Mouse (Mus musculus) midbrain, postnatal 0 days (tissue): ENCODE measurements around the gene Ccdc9b. TPM values are rescaled to one million over a fixed set of nuclear protein-coding genes. Genes with fewer than 3 reads are reported as not detected.
A peak's percentile ranks its signal among the peaks of the same experiment; 100 is the strongest.

Experiments
- ATAC-seq: fragments of 200-750 bp; cut with Nextera tagmentation; 2 replicates; pipeline ENCODE4 v1.8.0; 2017; ENCODE audit warnings: moderate number of reproducible peaks, mild to moderate bottlenecking, moderate TSS enrichment, moderate library complexity; ENCODE audit not compliant: low FRiP score
- DNase-seq: peaks from one replicate; pipeline ENCODE4 v3.0.0-alpha.2; 2015; ENCODE audit warnings: low spot score
- H3K27ac ChIP-seq: fragments of 300-500 bp; sonication (generic); 2 replicates; pipeline ENCODE4 v1.5.1; 2014; ENCODE audit warnings: low read depth, mild to moderate bottlenecking, low read length, mixed read lengths
- H3K27me3 ChIP-seq: fragments of 300-500 bp; sonication (generic); 2 replicates; pipeline ENCODE4 v1.6.1; 2014; ENCODE audit warnings: low read length, control low read depth, mixed read lengths; ENCODE audit not compliant: insufficient read depth
- H3K36me3 ChIP-seq: fragments of 300-500 bp; sonication (generic); 2 replicates; pipeline ENCODE4 v1.6.1; 2014; ENCODE audit warnings: low read length, control low read depth, mixed read lengths; ENCODE audit not compliant: insufficient read depth
- H3K4me1 ChIP-seq: fragments of 300-500 bp; sonication (generic); 2 replicates; pipeline ENCODE4 v1.6.1; 2014; ENCODE audit warnings: mild to moderate bottlenecking, control low read depth, antibody characterized with exemption, low read length, mixed read lengths; ENCODE audit not compliant: insufficient read depth
- H3K4me2 ChIP-seq: fragments of 300-500 bp; sonication (generic); 2 replicates; pipeline ENCODE4 v1.6.1; 2014; ENCODE audit warnings: low read depth, mild to moderate bottlenecking, low read length, mixed read lengths; ENCODE audit not compliant: poor library complexity, severe bottlenecking
- H3K4me3 ChIP-seq: fragments of 300-500 bp; sonication (generic); 2 replicates; pipeline ENCODE4 v1.5.1; 2014; ENCODE audit warnings: low read depth, mild to moderate bottlenecking, low read length, moderate library complexity
- H3K9ac ChIP-seq: fragments of 300-500 bp; sonication (generic); replicated peaks from 2 replicates; pipeline ENCODE4 v1.6.1; 2014; ENCODE audit warnings: mild to moderate bottlenecking, low read length, moderate library complexity, mixed read lengths; ENCODE audit not compliant: poor library complexity, severe bottlenecking
- H3K9me3 ChIP-seq: fragments of 300-500 bp; sonication (generic); 2 replicates; pipeline ENCODE4 v1.6.1; 2016; ENCODE audit warnings: low read length, control low read depth
- CTCF ChIP-seq: IDR thresholded peaks from 2 replicates; pipeline ENCODE4 v1.5.1; 2016; ENCODE audit warnings: antibody characterized with exemption, mild to moderate bottlenecking
- WGBS: fragments of 180-500 bp; shearing (Covaris S2); extraction: QIAGEN DNeasy Blood & Tissue Kit; methylation state at CpG from one replicate; pipeline ENCODE4 v1.1.7; 2014; 5-methylcytosine and 5-hydroxymethylcytosine counted together
- polyA plus RNA-seq: library from polyadenylated mRNA; unstranded; fragments of >200 nt; fragmentation: Nextera tagmentation; extraction: Ambion mirVana; gene quantifications from 2 replicates; pipeline ENCODE4 v1.2.1, GENCODE M21; 2015
- total RNA-seq: library from RNA; depleted of rRNA; stranded (reverse); fragments of >200 nt; gene quantifications from 2 replicates; pipeline ENCODE4 v1.2.3, GENCODE M21; 2014

Ccdc9b gene
- total and polyA plus RNA-seq, 2 experiments from 2014 or later: 0.79 to 1.5 TPM

GRCm38 (mm10) chr2:118774536-118774935 lies 12.1 kb upstream of the Ccdc9b start:
- H3K27me3 ChIP-seq: no peaks in the 10 kb centered on the region
- H3K4me2 ChIP-seq: no peak overlapping the region
- H3K9ac ChIP-seq: no peak overlapping the region
- 93% methylated on average over 2 of the region's 2 CpGs for WGBS
- 0 out of 2 replicates have a peak, but pooled peaks cover 3% of the 10 kb centered on the region for H3K4me1 ChIP-seq
- H3K9me3 ChIP-seq: no peaks in the 10 kb centered on the region
- no peak overlapping the region for H3K4me3 ChIP-seq
- H3K27ac ChIP-seq: no peak overlapping the region
- DNase-seq (no peak), ATAC-seq (no peak)
- no peaks in the 10 kb centered on the region for H3K36me3 ChIP-seq
- TF ChIP-seq CTCF: no peak

GRCm38 (mm10) chr2:118772158-118772874 lies 9.9 kb upstream of the Ccdc9b start, which contains the start of gene Phgr1:
Gene Phgr1, plus strand, starts transcription at chr2:118772769.
- Histone ChIP-seq H3K9me3 (no peaks in the 10 kb centered on the region), H3K36me3 (no peaks in the 10 kb centered on the region), H3K9ac (no peak within 1 kb of the TSS), H3K4me1 (no peaks in the 10 kb centered on the region), H3K27me3 (no peaks in the 10 kb centered on the region), H3K4me3 (no peak within 1 kb of the TSS), H3K27ac (no peak within 1 kb of the TSS), H3K4me2 (no peak within 1 kb of the TSS)
- no peak for ATAC-seq
- TF ChIP-seq CTCF: no peak
- 81% methylated on average over 6 of the region's 6 CpGs for WGBS
- no peak for DNase-seq

DNA sequence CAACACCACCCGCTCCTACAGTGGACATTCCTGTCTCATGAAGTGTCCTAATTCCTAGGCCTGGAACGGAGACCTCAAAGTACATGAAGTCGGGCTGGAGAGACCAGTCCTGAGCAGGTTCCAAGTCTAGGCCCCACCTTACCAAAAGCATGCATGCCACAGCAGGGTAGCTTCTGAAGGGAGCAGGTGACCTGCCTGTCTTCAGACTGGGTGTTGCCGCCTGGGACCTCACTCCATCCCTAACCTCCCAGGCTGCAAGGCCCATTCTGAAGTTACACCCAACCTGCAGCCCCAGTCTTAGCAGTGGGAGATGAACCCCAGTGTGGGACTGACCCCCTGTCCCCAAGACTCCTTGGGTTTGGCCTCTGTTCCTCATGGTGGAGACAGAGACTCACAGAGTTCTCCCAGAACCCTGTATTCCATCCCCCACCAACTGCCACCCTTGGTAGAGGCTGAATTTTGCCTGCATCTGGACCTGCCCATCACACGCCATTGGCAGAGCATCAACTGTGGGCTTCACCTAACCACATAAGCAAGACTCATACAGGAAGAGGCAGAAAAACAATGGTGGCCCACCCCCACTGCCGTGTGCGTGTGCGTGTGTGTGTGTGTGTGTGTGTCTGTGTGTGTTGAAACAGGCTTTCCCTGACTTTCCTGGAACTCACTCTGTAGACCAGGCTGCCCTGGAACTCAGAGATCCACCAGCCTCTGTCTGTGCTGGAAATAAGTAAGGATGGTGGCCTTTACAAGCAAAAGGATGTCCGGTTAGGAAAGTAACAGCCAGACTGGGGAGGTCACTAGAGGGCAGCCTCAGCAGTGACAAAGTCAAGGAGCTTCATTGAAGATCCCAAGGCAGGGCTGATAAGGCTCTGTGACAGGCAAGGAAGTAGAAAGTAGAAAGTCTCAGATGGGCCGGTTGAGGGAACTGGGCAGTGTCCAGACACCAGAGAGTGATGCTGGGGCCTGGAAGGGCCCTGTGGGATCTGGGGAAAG lies 3.9 kb upstream of the Ccdc9b start:
- Histone ChIP-seq H3K4me1 (peaks cover 8% of the 10 kb centered on the region), H3K9ac (no peak overlapping the region), H3K9me3 (no peaks in the 10 kb centered on the region), H3K27ac (no peak overlapping the region), H3K36me3 (no peaks in the 10 kb centered on the region), H3K4me3 (no peak overlapping the region), H3K27me3 (no peaks in the 10 kb centered on the region), H3K4me2 (no peak overlapping the region)
- peak; percentile 24 for TF ChIP-seq CTCF
- no peak for ATAC-seq
- 75% methylated on average over 10 of the region's 10 CpGs for WGBS
- DNase-seq: no peak

- Histone ChIP-seq H3K9me3 (no peaks in the 10 kb centered on the region), H3K4me3 (no peak overlapping the region), H3K4me1 (peaks cover 8% of the 10 kb centered on the region), H3K27ac (no peak overlapping the region), H3K27me3 (no peaks in the 10 kb centered on the region), H3K36me3 (no peaks in the 10 kb centered on the region), H3K9ac (no peak overlapping the region), H3K4me2 (no peak overlapping the region)
- 87% methylated on average over 5 of the region's 5 CpGs for WGBS
- DNase-seq (no peak), ATAC-seq (no peak)
- no peak for TF ChIP-seq CTCF
These were observed 2.4 kb upstream of the Ccdc9b start for GRCm38 (mm10) chr2:118764875-118765274.

GRCm38 (mm10) chr2:118764094-118764831 lies 1.8 kb upstream of the Ccdc9b start:
- Histone ChIP-seq H3K9me3 (no peaks in the 10 kb centered on the region), H3K9ac (no peak overlapping the region; the same call in 1 of the 2 replicates), H3K4me2 (peak overlapping the region; percentile 34), H3K27me3 (no peaks in the 10 kb centered on the region), H3K36me3 (no peaks in the 10 kb centered on the region), H3K27ac (no peak overlapping the region), H3K4me3 (no peak overlapping the region), H3K4me1 (peaks cover 8% of the 10 kb centered on the region)
- WGBS: 17% methylated on average over 11 of the region's 11 CpGs
- no peak for ATAC-seq
- DNase-seq: peak; percentile 83
- TF ChIP-seq CTCF: peak; percentile 83
